Mouse (Mus musculus): ENCODE data around the gene Man2b1. TPM values are rescaled to one million over a fixed set of nuclear protein-coding genes. Genes with fewer than 3 reads are reported as not detected.

The Man2b1 gene
- polyA plus RNA-seq, 1 experiment, result 165 TPM

DNA sequence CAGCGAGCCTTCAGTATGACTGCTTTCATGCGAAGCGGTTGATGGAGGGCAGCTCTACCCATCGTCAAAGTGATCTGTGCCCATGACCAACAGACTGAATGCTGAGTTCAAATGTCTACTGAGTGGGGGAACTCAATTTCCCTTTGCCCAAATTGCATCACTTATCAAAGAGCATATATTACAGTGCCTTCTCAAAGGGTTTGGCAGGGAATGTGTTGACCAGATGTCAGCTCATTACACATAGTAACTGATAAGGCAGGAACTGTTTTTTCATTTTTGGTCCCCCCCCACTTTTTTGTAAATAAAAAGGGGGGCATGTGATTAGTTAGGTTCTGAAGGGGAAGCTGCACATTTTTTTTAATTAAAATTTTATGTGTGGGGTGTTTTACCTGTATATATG lies 20.5 kb upstream of the Man2b1 start:
- no peak for DNase-seq (ENCODE audit: low read depth in 1 of 2, low spot score in 2 of 2)
- TF ChIP-seq CTCF (IDR thresholded peaks at IDR 0.05; ENCODE audit: extremely low read depth, insufficient read depth, insufficient read length, insufficient replicate concordance), result no peak
- TF ChIP-seq POLR2A (IDR thresholded peaks at IDR 0.05; ENCODE audit: low read depth, low read length), result no peak
- H3K4me3 ChIP-seq (ENCODE audit: extremely low read depth, insufficient read depth, insufficient read length), result no peak overlapping the region
- H3K27ac ChIP-seq (ENCODE audit: insufficient read depth, low read length), result no peak overlapping the region
- WGBS, result over 99% methylated on average over 4 of the region's 4 CpGs
- no peaks in the 10 kb centered on the region for H3K36me3 ChIP-seq (ENCODE audit: control insufficient read depth, insufficient read depth, low read length)
- H3K27me3 ChIP-seq (ENCODE audit: control insufficient read depth, insufficient read depth, low read length), result no peaks in the 10 kb centered on the region
- H3K4me1 ChIP-seq (ENCODE audit: control insufficient read depth, insufficient read depth, insufficient read length), result peaks cover 2% of the 10 kb centered on the region

DNA sequence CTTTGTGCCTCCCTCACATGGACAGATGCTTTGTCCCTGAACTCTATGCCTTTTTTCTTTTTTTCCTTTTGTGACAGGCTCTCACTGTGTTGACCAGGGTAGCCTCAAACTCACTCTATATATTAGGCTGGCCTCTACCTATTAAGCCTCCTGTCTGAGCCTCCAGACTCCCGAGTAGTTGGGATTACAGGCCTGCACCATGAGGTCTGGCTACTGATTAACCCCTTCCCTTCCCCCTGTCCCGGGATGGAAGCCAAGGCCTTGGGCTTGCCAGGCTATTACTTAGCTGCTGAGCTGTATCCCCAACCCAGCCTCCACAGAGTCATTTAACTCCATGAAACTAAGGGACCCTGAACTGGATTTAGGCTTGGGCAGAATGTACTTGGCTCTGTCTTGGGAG lies 17.9 kb upstream of the Man2b1 start:
- TF ChIP-seq POLR2A (IDR thresholded peaks at IDR 0.05; ENCODE audit: low read depth, low read length) (no peak), CTCF (IDR thresholded peaks at IDR 0.05; ENCODE audit: extremely low read depth, insufficient read depth, insufficient read length, insufficient replicate concordance) (no peak)
- no peak overlapping the region for H3K4me3 ChIP-seq (ENCODE audit: extremely low read depth, insufficient read depth, insufficient read length)
- H3K4me1 ChIP-seq (ENCODE audit: control insufficient read depth, insufficient read depth, insufficient read length), result peaks cover 2% of the 10 kb centered on the region
- WGBS, result 81% methylated on average over 2 of the region's 2 CpGs
- H3K27me3 ChIP-seq (ENCODE audit: control insufficient read depth, insufficient read depth, low read length), result no peaks in the 10 kb centered on the region
- H3K36me3 ChIP-seq (ENCODE audit: control insufficient read depth, insufficient read depth, low read length), result no peaks in the 10 kb centered on the region
- no peak for DNase-seq (ENCODE audit: low read depth in 1 of 2, low spot score in 2 of 2)
- H3K27ac ChIP-seq (ENCODE audit: insufficient read depth, low read length), result no peak overlapping the region

DNA sequence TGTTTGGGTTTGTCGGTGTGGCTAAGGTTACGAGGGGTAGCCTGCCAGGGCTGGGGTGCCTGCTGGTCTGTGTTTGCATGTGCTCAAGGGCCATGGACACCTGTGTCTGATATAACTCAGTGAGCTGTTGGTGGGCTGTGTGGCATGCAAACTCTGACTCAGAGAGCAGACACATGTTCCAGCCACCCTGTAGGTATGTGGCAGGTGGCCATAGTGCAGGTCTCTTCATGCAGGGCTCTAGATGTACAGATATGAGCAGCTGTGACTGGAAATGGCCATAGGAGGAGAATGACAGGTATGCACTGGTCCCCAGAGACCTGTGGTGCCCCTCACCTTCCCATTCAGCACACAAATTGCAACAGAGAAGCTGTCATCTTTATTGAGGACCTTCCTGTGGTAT lies 15.9 kb upstream of the Man2b1 start:
- no peaks in the 10 kb centered on the region for H3K27me3 ChIP-seq (ENCODE audit: control insufficient read depth, insufficient read depth, low read length)
- no peak for DNase-seq (ENCODE audit: low read depth in 1 of 2, low spot score in 2 of 2)
- H3K36me3 ChIP-seq (ENCODE audit: control insufficient read depth, insufficient read depth, low read length), result no peaks in the 10 kb centered on the region
- H3K4me1 ChIP-seq (ENCODE audit: control insufficient read depth, insufficient read depth, insufficient read length), result no peaks in the 10 kb centered on the region
- no peak for TF ChIP-seq POLR2A (IDR thresholded peaks at IDR 0.05; ENCODE audit: low read depth, low read length)
- no peak for TF ChIP-seq CTCF (IDR thresholded peaks at IDR 0.05; ENCODE audit: extremely low read depth, insufficient read depth, insufficient read length, insufficient replicate concordance)
- no peak overlapping the region for H3K4me3 ChIP-seq (ENCODE audit: extremely low read depth, insufficient read depth, insufficient read length)
- WGBS, result 96% methylated on average over 2 of the region's 2 CpGs
- H3K27ac ChIP-seq (ENCODE audit: insufficient read depth, low read length), result no peak overlapping the region

DNA sequence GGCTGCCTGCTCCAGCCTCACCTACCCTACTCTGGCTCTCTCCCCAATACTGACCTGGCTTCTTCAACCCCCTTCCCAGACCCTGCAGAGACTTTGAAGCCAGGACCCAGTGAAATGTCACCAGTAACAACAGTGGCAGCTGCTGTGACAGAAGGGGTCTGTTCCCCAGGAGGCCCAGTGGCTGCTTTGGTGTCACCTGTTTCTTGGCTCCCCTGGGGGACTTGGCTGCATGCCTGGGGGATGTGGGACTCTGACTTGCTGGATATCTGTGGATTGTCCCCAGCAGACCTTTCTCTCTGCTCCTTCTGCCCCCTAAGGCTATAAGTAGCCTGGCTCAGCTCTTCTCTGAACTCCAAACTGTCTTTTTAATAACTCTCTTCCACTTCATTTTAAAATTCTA lies 15.1 kb upstream of the Man2b1 start, which contains the start of gene Gm5741:
Gm5741 (minus strand) TSS at position 1 of the 400 bp plus-strand sequence.
- DNase-seq (ENCODE audit: low read depth in 1 of 2, low spot score in 2 of 2), result no peak
- Histone ChIP-seq H3K36me3 (ENCODE audit: control insufficient read depth, insufficient read depth, low read length) (no peaks in the 10 kb centered on the region), H3K4me1 (ENCODE audit: control insufficient read depth, insufficient read depth, insufficient read length) (peaks cover 3% of the 10 kb centered on the region; the same call in 1 of the 2 replicates), H3K27me3 (ENCODE audit: control insufficient read depth, insufficient read depth, low read length) (no peaks in the 10 kb centered on the region), H3K27ac (ENCODE audit: insufficient read depth, low read length) (no peak within 1 kb of the TSS), H3K4me3 (ENCODE audit: extremely low read depth, insufficient read depth, insufficient read length) (no peak within 1 kb of the TSS)
- no peak for TF ChIP-seq CTCF (IDR thresholded peaks at IDR 0.05; ENCODE audit: extremely low read depth, insufficient read depth, insufficient read length, insufficient replicate concordance)
- no peak for TF ChIP-seq POLR2A (IDR thresholded peaks at IDR 0.05; ENCODE audit: low read depth, low read length)

DNA sequence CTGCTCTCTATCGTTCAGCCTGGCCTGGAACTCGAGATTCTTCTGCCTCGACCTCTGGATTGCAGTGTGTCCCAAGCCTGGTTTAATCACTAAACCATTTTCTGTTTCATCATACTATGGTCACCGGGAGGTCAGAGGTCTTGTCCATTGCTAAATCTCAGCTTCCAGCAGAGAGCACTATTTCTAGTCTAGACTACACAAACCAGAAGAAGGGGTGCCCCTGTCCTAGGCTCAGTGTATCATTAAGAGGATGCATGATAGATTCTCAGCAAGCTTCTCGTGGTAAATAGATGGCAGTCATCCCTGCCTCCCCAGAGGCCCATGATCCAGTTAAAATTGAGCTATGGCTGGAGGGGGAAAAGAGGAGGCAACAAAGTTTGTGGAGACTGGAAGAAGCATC lies 12.0 kb upstream of the Man2b1 start:
- DNase-seq (ENCODE audit: low read depth in 1 of 2, low spot score in 2 of 2), result no peak
- Histone ChIP-seq H3K4me3 (ENCODE audit: extremely low read depth, insufficient read depth, insufficient read length) (peak overlapping the region; percentile 97), H3K4me1 (ENCODE audit: control insufficient read depth, insufficient read depth, insufficient read length) (peaks cover 3% of the 10 kb centered on the region; the same call in 1 of the 2 replicates)

DNA sequence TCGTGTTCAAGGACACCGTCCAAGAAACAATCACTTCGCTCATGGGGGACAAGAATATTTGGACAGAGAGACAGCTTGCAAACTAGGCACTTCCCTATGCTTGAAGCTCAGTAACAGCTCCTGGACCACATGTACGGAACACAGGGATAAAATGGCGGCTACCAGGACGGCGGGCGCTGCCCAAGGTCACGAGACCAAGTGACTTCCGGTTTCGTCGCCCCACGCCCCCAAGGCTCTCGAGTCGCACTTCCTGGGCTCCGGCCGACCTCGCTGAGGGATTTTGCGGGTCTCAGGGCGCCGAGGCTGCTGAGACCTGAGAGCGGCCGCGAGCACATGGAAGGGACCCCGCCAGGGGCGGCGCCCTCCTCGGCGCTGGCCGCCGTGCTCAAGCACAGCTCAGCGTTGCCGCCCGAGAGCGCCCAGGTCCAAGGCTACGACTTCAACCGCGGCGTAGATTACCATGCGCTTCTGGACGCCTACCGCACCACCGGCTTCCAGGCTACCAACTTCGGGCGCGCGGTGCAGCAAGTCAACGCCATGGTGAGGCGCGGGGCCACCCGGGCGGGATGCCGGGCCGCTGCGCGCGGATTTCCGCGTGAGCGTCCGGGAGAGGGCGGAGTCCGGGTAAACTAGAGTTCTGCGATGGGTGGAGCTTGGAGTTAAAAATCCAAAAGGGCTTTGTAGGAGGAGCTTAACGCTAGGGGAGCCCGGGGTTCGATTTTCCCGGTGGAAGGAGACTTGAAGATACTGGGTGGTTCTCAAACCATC lies 11.4 kb upstream of the Man2b1 start, which contains the start of gene Dhps:
Dhps (plus strand) TSS at position 244 of the 768 bp plus-strand sequence.
- Histone ChIP-seq H3K27ac (ENCODE audit: insufficient read depth, low read length) (peak within 1 kb of the TSS; percentile 98), H3K27me3 (ENCODE audit: control insufficient read depth, insufficient read depth, low read length) (no peaks in the 10 kb centered on the region), H3K36me3 (ENCODE audit: control insufficient read depth, insufficient read depth, low read length) (peaks cover 22% of the 10 kb centered on the region), H3K4me3 (ENCODE audit: extremely low read depth, insufficient read depth, insufficient read length) (peak within 1 kb of the TSS; percentile 97), H3K4me1 (ENCODE audit: control insufficient read depth, insufficient read depth, insufficient read length) (peaks cover 3% of the 10 kb centered on the region; the same call in 1 of the 2 replicates)
- under 1% methylated on average over 68 of the region's 68 CpGs for WGBS
- peak; percentile 80 to 88 for DNase-seq (ENCODE audit: low read depth in 1 of 2, low spot score in 2 of 2)
- peak; percentile 87 for TF ChIP-seq POLR2A (IDR thresholded peaks at IDR 0.05; ENCODE audit: low read depth, low read length)
- TF ChIP-seq CTCF (IDR thresholded peaks at IDR 0.05; ENCODE audit: extremely low read depth, insufficient read depth, insufficient read length, insufficient replicate concordance), result no peak

More for the DNA sequence above, 12.0 kb upstream of the Man2b1 start:
- no peaks in the 10 kb centered on the region for H3K27me3 ChIP-seq (ENCODE audit: control insufficient read depth, insufficient read depth, low read length)
- 84% methylated on average over 5 of the region's 5 CpGs for WGBS
- H3K27ac ChIP-seq (ENCODE audit: insufficient read depth, low read length), result no peak overlapping the region
- no peak for TF ChIP-seq POLR2A (IDR thresholded peaks at IDR 0.05; ENCODE audit: low read depth, low read length)
- TF ChIP-seq CTCF (IDR thresholded peaks at IDR 0.05; ENCODE audit: extremely low read depth, insufficient read depth, insufficient read length, insufficient replicate concordance), result no peak
- peaks cover 22% of the 10 kb centered on the region for H3K36me3 ChIP-seq (ENCODE audit: control insufficient read depth, insufficient read depth, low read length)

Measured in spleen, adult 2 months (tissue).